Mouse (Mus musculus) heart, postnatal 25 days (tissue): ENCODE data around the gene Pi4ka. TPM values are rescaled to one million over a fixed set of nuclear protein-coding genes. Genes with fewer than 3 reads are reported as not detected.
A peak's percentile ranks its signal among the peaks of the same experiment; 100 is the strongest.

Experiments used
- DNase-seq: peaks from one replicate; pipeline ENCODE4 v3.0.0; 2022; ENCODE audit warnings: low spot score
- intact Hi-C: fragments of 180-260 bp; cut with DNase I; formaldehyde crosslinking; loops from one replicate; pipeline ENCODE4 v1.15.1; 2025
- total RNA-seq, 2 experiments: library from RNA; stranded (reverse); gene quantifications; 2 replicates each; pipeline ENCODE4 v1.2.3; 2021

The Pi4ka gene
- total RNA-seq, 2 experiments from 2014 or later = 53.2 to 56.3 TPM

DNA sequence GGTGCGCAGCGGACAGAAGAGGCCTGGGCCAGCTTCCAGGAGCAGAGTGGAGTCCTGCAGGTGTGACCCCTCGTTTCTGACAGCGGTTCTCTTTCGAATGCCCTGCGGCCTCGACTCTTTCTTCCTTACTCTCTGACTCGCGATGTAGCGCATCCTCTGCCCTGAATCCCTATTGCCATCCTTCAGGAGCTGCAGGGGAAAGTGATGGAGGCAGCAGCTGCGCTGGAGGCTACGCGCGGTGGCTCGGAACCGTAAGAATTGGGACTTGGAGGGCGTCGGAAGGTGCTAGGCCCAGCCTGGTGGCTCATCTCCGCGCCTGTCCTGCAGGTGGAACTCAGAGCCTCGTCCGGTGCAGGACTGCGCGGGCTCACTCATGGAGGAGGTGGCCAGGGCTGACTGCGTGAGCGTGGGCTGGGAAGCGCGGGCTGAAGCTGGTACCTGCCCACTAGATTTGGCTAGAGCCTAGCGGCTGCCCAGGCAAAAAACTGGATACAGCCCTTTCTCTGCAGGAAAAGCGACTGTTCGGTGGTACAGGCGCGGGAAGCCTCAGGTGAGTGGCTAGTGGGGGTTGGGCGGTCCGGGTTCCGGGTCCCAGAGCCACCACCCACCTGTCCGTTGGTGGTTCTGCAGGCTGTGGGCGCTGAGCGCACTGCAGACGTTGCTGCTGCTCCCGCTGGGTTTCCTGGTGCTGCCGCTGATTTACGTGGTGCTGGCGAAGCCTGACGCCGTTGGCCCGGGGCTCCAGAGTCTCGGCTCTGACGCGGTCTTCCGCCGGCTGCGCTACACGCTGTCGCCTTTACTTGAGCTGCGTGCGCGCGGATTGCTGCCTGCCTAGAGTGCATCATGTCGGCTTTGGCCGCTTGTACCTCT, 128.5 kb downstream of the Pi4ka start:
- intact Hi-C loops = loop anchor here (5.0 to 10.0 kb wide), 2 partner anchors 145 to 383 kb away; partner anchors contain the start of genes Ppm1f and Sdf2l1
- DNase-seq = no peak

DNA sequence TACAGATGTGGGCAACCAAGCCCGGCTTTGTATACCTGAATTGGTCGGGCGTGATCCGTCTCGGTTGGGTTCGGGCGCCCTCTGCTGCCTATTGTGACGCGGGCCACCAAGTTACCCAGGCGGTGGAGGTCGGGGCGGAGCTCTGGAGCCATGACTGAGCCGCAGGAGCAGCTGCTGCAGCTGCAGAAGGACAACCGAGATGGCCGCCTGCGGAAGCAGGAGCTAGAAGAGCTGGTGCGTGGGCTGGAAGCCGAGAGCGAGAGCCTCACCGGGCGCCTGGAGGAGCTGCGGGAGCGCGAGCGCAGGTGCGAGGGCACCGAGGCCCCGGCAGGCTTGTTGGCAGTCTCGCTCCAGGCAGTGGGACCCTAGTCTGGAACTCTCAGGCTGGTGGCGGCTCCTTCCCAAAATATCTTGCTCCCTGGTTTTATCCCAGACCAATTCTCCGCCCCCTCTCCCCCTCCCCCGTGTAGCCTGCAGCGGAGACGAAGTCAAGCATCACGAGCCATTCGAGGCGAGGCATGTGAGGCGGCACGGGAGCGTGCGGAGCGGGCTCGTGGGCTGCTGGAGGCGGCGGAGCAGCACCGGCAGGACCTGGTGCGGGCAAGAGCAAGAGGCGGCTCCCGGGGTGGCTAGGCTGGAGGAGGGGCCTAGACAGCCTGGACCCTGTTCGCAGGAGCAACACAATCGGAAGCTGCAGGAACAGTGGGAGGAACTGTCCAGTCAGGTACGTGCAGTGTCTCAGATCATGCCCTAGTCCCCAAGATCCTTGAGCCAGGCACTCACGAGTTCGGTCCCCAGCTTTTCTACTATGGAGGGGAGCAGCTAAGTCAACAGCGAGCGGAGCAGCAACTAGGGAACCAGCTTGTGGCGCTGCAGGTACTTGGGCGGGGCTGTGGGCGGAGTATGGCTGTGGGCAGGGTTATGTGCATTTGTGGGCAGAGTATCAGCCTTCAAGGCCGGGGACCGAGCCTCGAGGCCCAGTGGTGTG, 129.7 kb downstream of the Pi4ka start:
- DNase-seq = peak; percentile 81
- intact Hi-C loops = loop anchor here (1.0 to 10.0 kb wide), 3 partner anchors 66 to 382 kb away; partner anchors contain the start of genes Ppm1f and Sdf2l1

DNA sequence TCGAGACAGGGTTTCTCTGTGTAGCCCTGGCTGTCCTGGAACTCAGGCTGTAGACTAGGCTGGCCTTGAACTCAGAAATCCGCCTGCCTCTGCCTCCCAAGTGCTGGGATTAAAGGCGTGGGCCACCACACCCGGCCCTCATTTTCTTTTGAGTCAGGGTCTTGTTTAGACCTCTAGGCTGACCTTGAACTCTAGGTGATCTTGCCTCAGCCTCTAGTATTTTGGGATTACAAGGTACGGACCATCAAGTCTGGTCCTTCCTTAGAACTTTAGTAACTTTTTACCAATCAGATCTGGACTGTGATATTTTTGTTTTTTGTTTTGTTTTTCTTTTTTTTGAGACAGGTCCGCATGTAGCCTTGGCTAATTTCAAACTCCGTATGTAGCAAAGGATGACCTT, 130.4 kb downstream of the Pi4ka start, which contains the start of gene Tmem191c:
Tmem191c (plus strand) TSS at position 357 of the 400 bp plus-strand sequence.
- intact Hi-C loops = loop anchor here (1.0 to 10.0 kb wide), 3 partner anchors 65 to 381 kb away; partner anchors contain the start of genes Ppm1f and Sdf2l1
- DNase-seq = no peak

DNA sequence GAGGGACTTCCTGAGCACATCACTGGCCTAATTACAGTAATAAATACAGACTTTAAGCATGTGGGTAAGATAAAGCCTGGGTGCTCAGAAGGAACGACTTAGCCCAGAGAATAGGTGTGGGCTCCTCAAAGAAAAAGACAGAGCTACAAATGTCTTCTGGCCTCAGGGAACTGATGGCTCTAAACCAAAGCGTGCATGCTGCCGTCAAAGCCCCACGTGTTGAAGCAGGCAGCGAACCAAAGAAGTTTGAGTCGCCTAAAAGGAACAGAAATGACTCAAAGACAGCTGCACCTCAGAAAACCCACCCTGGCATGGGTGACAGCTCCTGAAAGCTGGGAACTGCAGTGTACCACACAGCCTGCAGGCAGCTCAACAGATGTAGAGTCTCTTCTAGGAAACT, 134.3 kb downstream of the Pi4ka start:
- no peak for DNase-seq
- intact Hi-C loops = loop anchor here (10.0 kb wide), 1 partner anchor 377 kb away; the partner anchor contains the start of gene Ppm1f

DNA sequence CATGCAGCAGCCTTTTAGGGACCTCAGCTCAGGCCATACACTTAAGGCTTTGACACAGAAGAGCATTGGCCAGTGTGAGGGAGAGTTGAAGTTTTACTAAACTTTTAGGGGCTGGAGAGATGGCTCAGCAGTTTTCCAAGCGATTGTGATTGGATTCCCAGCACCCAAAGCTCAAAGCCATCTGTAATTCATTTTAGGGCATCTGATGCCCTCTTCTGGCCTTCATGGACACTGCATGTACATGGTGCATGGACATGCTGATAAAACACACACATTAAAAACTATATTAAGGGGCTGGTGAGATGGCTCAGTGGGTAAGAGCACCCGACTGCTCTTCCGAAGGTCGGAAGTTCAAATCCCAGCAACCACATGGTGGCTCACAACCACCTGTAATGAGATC, 135.0 kb downstream of the Pi4ka start:
- DNase-seq = no peak
- intact Hi-C loops = loop anchor here (10.0 kb wide), 1 partner anchor 376 kb away; the partner anchor contains the start of gene Ppm1f

DNA sequence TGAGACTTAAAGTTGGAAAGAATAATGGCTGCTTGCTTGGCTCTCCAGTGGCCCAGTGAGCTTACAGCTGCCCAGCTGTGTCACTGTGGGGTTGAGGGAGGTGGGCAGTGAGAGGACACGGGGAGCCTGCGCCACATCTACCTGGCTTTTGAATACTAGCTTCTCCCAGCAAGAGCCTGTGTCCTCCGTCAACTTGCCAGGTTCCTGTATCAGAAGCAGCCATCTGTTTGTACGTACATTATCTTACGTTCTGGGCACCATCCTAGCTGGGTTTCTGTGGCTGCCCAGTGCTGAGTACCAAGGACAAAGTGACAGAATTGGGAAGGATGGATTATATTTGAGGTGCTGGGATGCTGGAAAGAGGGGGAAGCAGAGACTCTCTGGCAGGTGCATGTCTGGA, 136.2 kb downstream of the Pi4ka start:
- intact Hi-C loops = loop anchor here (1.0 to 10.0 kb wide), 2 partner anchors 60 to 375 kb away; partner anchors contain the start of gene Ppm1f
- DNase-seq = no peak

DNA sequence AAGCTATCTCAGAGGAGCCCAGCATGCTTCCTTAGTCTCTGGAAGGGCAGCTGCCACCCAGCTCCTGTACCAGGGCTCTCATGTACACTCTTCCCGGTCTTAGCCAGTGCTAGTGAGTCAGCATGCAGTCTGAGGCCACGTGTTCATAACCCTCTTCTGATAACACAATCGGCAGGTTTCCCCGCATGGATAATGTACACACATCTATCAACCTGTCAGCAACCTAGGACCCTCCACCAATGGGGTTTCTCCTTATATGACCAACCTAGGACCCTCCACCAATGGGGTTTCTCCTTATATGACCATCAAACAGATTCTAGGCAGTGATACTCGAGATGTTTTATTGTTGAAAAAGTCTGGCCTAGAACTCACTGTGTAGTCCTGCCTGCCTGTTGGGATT, 138.2 kb downstream of the Pi4ka start:
- DNase-seq = no peak
- intact Hi-C loops = no loop called here

DNA sequence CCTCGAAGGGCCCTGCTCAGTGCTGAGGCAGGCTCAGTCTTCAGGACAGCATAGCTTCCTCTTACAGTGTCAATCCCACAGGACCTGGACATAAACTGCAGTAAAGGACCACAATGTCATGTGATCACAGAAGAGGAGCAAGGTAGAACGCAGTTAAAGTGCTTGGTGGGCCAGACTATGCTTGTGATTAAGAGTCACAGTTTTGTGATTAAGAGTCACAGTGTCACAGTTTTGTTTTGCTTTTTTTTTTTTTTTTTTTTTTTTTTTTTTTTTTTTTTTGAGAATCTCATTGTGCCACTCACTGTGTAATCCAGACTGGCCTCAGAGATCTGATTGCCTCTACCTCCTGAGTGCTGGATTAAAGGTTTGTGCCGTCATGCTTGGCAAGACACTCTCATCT, 140.0 kb downstream of the Pi4ka start:
- DNase-seq = no peak
- intact Hi-C loops = no loop called here

DNA sequence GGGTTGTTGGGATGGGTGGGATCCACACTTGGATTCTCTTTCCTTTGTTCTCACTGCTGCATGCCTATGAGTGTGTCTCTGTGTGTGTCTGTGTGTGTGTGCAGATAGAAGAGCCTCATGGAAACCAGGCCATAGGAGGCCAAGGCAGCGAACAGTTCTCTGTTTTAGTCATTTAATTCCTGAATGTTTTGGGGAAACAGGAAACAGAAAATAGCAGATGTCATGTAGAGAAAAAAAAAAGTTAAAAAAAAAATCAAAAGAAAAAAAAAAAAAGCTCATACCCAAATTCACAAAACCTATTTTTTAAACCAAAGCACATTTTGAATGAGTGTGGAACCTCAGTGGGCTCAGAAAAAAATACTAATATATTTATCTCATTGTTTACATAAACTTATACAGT, 144.8 kb downstream of the Pi4ka start:
- intact Hi-C loops = no loop called here
- no peak for DNase-seq

DNA sequence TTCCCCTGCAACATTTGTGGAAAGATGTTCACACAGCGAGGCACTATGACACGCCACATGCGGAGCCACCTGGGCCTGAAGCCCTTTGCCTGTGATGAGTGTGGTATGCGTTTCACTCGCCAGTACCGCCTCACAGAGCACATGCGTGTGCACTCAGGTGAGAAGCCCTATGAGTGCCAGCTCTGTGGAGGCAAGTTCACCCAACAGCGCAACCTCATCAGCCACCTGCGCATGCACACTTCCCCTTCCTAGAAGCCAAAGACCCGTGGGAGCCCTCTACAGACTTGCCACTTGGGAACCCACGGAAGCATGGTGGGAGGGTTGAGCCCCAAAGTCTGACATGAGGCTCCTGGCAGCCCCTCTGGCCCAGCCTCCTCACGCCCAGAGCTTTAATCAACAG, 147.2 kb downstream of the Pi4ka start:
- intact Hi-C loops = no loop called here
- DNase-seq = no peak

DNA sequence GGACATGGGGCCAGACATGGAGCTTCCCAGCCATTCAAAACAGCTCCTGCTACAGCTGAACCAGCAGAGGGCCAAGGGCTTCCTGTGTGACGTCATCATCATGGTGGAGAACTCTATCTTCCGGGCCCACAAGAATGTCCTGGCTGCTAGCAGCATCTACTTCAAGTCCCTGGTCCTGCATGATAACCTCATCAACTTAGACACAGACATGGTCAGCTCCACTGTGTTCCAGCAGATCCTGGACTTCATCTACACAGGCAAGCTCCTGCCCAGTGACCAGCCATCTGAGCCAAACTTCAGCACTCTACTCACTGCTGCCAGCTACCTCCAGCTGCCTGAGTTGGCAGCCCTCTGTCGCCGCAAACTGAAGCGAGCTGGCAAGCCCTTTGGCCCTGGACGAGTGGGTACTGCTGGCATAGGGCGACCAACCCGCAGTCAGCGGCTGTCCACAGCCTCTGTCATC, 148.7 kb downstream of the Pi4ka start:
- intact Hi-C loops = loop anchor here (2.0 kb wide), 1 partner anchor 19 kb away; no protein-coding TSS in a partner anchor
- DNase-seq = peak; percentile 42

DNA sequence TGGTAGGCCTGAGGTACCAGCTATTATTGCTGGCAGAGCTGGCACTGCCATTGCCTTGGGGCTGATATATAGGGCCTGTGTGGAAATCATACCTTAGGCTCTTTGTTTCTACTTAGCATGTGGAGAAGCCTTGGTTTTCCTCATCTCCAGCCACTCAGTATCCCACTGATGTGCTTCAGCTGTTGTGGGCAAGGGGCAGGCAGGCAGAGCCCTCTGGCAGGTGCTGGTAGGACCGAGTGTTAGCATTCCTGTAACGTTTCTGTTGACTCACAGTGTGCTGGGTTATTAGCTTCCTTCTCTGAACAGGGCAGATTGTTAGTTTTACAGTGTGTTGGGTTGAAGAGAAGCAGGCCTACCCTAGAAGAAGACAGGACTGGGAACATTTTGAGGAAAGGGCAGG, 150.8 kb downstream of the Pi4ka start:
- DNase-seq = no peak
- intact Hi-C loops = no loop called here

DNA sequence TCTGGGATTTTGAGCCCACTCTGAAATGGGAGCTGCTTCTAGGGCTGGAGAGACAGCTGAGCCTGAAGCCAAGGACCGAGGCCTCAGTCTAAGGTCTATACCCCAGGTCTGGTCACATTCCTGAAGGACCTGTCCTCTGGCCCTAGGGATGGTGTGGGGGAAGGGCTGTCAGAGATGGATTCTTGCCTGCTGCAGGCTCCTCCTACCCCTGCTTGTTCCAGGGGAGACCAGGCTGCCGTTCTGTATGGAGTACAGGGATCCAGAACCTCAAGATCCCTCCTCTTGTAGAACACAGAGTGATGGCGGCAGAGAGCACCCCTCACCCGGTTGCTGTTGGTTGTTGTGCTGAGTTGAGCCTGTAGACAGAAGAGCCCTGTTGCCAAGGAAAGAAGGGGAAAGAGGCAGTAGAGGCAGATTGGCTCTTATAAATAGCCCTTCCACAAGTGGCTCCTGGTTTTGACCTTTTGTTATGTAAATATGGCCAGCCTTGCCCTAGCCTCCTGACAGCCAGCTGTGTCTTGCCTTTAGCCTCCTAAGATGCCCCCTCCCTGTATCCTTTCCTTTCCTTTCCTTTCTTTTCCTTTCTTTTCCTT, 152.0 kb downstream of the Pi4ka start:
- intact Hi-C loops = no loop called here

DNA sequence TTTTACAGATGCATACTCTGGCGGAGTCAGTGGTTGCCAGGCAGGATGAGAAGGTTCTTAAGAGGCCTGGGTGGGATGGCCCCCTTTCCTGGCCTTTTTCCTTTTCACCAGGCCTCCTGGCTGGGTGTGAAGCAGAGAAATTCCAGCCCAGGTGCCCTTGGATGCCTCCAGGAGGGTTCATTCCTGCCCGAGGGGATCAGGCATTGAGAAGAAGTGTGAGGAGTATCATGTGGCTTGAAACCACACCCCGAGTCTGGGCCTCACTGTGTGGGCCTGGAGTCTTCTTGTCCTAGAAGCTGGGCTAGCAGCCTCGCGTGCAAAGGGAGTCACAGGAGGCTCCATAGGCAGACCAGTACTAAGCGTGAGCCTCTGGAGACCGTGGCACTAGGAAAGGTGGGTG, 153.3 kb downstream of the Pi4ka start:
- intact Hi-C loops = no loop called here
- DNase-seq = no peak

More for the DNA sequence above, 152.0 kb downstream of the Pi4ka start:
- no peak for DNase-seq

DNA sequence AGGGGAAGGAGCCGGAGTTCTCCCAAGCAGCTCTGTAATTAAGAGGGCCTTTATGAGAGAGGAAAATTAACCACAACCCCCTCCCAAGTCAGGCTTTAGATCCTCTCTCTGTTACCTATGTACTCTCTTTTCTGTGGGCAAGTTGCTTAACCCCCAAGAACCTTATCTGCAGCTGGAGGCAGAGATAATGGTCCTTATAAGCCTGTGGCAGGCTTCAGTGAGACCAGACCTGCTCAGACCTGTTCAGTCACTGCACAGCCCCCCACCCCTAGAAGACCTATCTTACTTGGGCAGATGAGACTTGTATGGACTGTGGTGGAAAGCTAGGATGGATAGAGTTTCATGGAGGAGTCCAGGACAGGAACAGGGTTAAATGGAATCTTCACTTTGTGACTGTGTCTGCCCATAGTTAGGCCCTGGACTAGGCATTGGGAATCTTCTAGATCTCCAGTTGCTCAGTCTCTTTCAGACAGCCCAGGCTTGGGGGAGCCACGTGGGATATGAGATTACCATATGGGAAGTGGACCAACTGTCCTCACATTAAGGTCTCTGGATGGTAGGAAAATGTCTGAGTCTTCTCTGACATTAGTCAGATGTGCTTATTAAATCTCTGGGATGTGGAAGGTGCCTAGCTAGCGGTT, 153.9 kb downstream of the Pi4ka start:
- DNase-seq = no peak
- intact Hi-C loops = no loop called here

DNA sequence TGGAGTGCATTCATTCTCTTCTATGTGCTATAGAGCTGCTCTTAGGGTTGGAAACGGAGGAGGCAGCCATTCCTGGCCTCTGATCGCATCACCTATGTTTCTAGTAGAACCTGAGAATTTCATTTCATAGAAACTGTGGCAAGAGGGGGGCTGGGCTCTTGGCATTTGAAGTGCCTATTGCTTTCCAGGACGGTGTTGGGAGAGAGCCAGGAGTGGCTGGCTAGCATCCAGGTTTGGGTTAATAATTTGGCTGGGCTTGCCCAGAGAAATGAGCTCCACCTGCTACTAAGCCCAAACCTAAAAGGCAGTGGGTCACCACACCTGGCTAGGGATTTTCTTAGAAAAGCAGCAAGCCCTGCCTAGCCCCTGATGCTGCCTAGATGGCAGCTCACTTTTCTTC, 154.6 kb downstream of the Pi4ka start:
- no peak for DNase-seq

DNA sequence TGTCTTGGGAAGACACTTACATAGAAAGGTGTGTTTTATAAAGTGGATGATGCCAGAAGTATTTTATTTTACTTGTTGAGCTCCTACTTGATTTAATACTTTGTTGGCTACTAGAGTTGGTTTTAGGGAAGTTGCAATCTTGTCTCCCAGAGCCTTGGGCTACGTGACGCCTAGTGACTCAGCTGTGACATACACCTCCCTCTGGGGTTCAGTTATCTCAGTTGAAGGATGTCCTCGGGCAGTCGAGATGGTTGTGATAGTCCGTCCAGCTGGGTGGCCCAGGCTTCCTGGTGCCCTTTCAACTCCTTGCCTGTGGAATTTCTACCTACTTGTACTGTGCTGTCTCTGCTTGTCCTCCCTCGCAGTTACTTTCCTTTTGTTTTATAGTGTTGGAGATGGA, 157.0 kb downstream of the Pi4ka start:
- intact Hi-C loops = no loop called here
- no peak for DNase-seq

More for the DNA sequence above, 154.6 kb downstream of the Pi4ka start:
- intact Hi-C loops = no loop called here

DNA sequence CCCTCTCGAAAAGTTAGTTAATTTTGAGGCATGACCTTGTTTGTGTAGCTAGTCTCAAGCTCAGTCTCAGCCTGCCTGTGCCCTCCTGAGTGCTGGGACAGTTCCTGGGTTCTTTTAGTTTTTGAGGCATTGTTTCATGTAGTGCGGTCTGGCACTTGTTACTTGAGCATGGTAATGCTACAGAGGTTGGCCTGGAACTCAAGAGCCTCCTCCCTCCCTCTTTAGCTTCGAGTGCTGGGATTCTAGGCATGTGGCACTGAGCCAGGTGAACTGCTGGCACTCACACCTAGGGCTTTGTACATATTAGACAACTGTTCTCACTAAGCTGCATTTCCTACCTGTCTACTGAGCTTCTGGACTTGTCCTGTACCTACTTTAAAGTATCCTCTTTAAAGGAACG, 158.4 kb downstream of the Pi4ka start:
- no peak for DNase-seq

DNA sequence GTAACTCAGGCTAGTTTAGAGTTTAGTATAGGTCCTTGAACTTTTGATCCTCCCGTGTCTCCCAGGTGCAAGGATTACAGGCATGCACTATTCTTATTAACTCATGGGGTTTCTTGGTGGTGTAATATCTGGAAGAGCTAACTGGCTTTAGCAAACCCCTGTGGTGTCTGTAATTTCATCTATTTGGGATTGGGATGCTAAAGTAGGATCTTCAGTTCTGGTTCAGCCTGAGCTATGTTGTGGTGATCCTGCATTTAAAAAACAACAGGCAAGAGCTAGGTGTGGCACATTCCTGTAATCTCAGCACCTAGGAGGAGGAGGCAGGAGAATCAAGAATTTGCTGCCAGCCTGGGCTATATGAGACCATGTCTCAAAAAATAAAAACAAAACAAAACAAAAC, 161.1 kb downstream of the Pi4ka start:
- intact Hi-C loops = no loop called here

More for the DNA sequence above, 158.4 kb downstream of the Pi4ka start:
- intact Hi-C loops = no loop called here

More for the DNA sequence above, 161.1 kb downstream of the Pi4ka start:
- DNase-seq = no peak
